Mouse (Mus musculus) right cerebral cortex, adult 18-20 months (tissue): ENCODE results near the gene Cep350.
A peak's percentile ranks its signal among the peaks of the same experiment; 100 is the strongest.

Experiments
- DNase-seq: peaks from one replicate; pipeline ENCODE4 v3.0.0; 2022; ENCODE audit warnings: mixed read lengths

The Cep350 gene

DNA sequence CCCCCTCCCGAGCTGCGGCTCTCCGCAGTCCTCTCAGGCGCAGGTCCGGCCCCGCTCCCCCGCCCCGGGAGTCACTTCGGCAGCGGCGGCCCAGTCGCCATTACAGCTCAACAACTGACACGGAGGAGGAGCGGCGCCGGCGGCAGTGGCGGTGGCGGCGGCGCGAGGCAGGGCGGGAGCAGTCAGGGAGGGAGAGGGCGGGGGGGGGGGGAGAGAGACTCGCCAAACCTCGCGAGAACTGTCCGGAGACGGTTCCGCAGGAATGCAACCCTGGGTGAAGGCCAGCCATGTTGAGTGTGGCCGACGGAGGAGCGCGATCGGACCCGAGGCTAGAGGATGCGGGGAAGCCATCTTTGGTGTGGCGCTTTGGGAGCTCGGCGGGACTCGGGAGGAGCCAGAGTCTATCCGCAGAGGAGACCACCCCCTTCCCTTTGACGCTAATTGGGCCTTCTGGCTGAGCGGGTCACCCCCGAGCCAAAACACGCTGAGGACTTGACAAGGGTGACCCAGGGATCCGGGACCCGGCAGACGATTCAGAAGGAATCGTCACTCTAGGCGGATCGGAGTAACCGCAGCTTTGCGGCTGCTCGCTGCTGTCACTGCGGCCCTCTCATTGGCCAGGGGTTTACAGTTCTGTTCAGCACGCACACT, at the start of gene Cep350:
Cep350 (minus strand) TSS at position 188 of the 651 bp plus-strand sequence.
- peak; percentile 98 for DNase-seq

DNA sequence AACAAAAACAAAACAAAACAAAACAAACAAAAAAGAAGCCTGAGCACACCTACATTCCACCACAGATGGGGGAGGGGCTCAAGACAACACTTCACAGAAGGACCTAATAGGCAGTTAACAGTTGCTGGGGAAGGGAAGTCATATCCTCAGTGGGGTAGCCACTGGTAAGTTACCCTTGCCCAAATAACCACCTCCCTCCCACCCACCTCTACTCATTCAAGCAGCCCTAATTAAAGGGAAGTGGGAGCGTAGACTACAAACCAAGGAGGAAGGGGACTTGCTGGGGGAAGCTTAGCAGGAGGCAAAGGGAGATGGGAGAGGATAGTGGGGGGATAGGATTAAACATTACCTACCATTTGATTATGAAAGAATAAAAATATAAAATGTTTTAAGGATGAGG, 47.3 kb upstream of the Cep350 start:
- DNase-seq: no peak

GRCm38 (mm10) chr1:156019800-156020199, 46.7 kb upstream of the Cep350 start:
- no peak for DNase-seq

GRCm38 (mm10) chr1:156009003-156009402, 35.9 kb upstream of the Cep350 start:
- no peak for DNase-seq

GRCm38 (mm10) chr1:156005906-156006305, 32.9 kb upstream of the Cep350 start:
- DNase-seq: no peak

DNA sequence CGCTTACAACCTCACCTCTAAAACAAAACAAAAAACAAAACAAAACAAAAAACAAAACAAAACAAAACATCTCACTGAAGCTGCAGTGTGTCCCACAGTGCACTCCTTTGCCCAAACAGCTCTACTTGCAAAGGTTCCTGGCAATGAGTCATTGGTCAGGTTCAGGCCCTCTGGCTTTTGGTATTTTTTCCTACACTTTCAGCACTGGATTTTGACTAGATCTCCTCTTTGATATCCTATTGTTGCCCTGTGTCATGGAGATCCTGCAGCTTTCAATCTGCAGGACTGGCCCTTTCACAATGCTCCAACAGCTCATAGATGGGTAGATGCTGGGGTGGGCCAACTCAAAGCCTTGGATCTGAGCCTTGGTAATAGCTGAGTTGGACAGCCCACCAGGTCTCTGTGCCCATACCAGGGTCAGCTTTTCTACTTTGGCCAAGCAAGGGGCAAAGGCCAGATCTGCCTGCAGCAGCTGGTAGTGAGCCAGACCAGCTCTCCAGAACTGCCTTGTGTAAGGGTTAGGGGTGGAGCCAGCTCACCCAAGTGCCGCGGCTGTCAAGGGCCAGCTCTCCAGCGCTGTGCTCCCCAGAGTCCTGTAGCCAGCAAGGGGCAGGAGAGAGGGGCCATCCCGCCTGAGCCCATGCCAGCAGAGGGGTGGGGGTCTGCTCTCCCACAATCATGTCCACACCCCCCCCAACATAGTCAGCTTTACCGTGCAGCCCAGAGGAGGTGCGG, 30.3 kb upstream of the Cep350 start:
- no peak for DNase-seq

- DNase-seq: no peak
Measured at GRCm38 (mm10) chr1:156002366-156002765, 29.3 kb upstream of the Cep350 start.

DNA sequence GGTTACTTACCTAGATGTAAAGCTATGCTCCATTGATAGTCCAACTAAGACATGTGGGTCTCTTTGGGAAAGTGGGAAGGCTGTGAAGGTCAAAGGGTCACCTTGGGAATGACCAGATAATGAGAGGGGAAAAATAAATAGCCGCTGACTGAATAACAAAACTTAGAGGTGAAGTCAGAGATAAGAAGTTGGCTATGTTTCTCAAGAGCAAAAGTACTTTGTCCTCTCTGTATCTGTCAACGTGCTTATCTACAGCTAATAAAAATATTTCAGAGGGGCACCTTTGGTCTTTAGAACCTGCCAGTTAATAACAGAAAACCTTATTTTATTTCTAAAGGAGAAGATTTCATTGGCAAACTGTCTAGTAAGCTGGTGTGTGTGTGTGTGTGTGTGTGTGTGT, 22.6 kb upstream of the Cep350 start:
- DNase-seq: no peak

- no peak for DNase-seq
Measured at GRCm38 (mm10) chr1:155994524-155994923, 21.5 kb upstream of the Cep350 start.

DNA sequence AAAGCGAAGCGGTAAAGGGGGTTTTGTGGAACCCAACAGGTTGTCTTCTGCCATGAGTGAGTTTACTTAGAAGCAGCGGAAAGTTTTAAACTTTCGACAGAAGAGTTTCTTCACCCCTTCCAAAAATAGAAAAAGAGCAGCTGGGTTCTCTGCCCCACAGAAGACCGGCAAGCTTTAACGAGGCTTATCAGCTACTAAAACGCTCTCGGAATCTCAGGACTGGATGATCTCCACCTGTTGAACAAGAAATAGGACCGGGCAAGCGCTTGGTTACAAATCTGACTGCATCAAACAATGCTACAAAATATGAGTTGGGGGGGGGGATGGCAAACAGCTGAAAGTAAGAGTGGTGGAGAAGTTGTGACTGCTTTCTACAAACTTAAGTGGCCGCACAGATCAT, 17.3 kb upstream of the Cep350 start:
- DNase-seq: no peak

DNA sequence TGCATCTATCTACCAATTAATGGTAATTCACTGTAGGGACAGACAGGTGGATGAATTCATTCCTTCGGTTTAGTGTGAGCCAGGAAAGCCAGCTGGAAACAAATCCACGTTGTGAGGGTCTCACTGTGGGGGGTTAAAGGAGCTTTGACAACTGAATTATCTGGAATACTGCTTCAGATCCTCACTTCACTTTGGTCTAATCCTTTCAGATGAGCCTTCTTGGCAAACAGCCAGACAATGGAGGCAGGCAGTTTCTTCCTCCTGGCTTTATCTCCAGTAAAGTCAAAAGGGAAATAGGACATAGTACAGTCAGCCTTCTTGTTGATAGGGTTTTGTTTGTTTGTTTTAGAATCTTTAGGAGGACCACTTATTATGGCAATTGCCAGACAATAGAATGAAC, 16.3 kb upstream of the Cep350 start:
- no peak for DNase-seq

DNA sequence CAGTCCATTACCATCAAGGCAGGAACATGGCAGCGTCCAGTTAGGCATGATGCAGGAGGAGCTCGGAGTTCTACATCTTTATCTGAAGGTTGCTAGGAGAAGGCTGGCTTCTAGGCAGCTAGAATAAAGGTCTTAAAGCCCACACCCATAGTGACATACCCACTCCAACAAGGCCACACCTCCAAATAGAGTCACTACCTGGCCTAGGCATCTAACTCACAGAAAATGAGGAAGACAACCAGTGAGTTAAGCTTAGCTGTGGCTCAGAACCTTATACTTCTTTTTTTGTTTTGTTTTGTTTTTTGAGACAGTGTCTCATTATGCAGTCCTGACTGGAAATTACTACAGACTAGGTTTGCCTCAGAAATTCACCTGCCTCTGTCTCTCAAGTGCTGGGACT, 14.6 kb upstream of the Cep350 start:
- no peak for DNase-seq

- no peak for DNase-seq
Measured at GRCm38 (mm10) chr1:155974931-155975330, 1.9 kb upstream of the Cep350 start.

- no peak for DNase-seq
Measured at GRCm38 (mm10) chr1:155973719-155974379, 794 bp upstream of the Cep350 start.

- no peak for DNase-seq
Measured at GRCm38 (mm10) chr1:155972146-155973067, 648 bp downstream of the Cep350 start.

DNA sequence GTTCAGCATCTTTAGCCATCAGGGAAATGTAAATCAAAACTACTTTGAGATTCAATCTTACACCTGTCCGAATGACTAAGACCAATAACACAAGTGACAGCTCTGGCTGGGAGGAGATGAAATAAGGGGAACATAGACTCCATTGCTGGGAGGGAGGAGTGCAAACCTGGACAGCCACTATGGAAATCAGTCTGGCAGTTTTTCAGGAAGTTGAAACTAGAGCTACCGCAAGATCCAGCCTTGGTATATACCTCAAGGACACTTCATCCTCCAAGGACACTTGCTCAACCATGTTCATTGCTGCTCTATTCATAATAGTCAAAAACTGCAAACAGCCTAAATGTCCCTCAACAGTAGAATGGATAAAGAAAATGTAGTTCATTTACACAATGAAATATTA, 23.9 kb downstream of the Cep350 start:
- no peak for DNase-seq

GRCm38 (mm10) chr1:155944361-155944760, 28.7 kb downstream of the Cep350 start:
- no peak for DNase-seq

- DNase-seq: no peak
Measured at GRCm38 (mm10) chr1:155937416-155937815, 35.6 kb downstream of the Cep350 start.

DNA sequence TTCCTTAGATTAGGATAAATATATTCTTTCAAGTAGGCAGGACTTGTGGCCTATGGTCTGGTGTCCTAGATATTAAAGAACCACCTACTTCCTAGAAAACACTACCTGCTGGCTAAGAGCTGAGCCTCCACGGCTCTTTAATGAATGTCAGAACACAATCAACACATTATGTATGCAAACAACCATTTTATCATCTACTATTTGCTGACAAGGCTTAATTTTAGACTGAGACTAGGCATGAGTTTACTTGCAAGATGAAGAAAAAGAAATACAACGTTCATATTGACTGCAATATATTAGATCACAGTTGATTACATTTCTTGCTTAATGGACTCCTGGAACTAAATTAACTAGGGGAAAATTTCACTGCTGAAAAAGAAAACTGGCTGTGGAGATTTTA, 38.4 kb downstream of the Cep350 start:
- no peak for DNase-seq

DNA sequence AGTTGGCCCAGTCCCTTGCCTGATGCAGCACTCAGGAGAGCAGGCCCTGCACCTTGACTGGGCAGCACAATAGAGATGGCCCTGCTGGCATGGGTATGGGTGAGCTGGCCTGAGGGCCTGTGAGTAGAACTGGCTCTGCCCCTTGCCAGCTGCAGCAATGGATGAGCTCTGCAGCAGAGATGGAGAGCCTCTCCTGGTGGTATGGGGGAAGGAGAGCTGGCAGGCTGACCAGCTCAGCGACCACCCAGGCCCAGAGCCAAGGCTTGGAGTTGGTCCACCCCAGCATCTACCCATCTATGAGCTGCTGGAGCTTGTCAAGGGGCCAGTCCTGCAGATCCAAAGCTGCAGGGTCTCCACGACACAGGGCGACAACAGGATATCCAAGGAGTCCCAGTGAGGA, 69.5 kb downstream of the Cep350 start:
- no peak for DNase-seq

- DNase-seq: no peak
Measured at GRCm38 (mm10) chr1:155901348-155901747, 71.7 kb downstream of the Cep350 start.

GRCm38 (mm10) chr1:155894382-155894781, 78.7 kb downstream of the Cep350 start:
- no peak for DNase-seq

DNA sequence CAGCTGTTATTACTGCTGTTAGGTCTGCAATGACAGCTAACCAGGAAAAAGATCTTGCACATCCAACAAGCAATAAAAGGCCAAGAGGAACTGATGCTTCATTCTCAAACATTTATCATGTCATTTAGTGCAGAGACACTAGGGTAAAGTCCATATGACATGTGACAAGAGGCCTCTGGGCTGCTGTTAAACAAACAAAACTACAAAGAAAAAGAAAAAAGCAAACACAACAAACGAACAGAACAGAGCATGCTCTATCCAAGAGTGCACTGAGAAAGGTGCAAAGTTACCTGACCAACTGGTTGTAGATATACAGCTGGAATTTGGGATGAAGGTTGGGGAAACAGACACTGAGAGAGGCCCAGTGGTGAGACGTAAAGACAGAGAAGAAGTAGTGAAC, 86.2 kb downstream of the Cep350 start:
- DNase-seq: no peak
